Mouse (Mus musculus) gastrocnemius, adult 18-20 months (tissue): ENCODE data around the gene Themis3. TPM values are rescaled to one million over a fixed set of nuclear protein-coding genes. Genes with fewer than 3 reads are reported as not detected.

Experiments
- total RNA-seq, 2 experiments: library from RNA; stranded (reverse); gene quantifications; 2 replicates each; pipeline ENCODE4 v1.2.3; 2021

Themis3 gene
- total RNA-seq, 2 experiments from 2014 or later = 0.09 to 0.95 TPM

Other genes with a start within 250 kb of the Themis3 start
- gene Mtcl1, start 144.9 kb downstream of the Themis3 start, total RNA-seq = 1 to 10 TPM; 5.4 TPM
- 100 to 1,000 TPM; 177 to 207 TPM for gene Rab12, start 74.9 kb downstream of the Themis3 start, total RNA-seq